Mouse (Mus musculus): ENCODE data around the gene Soat2. TPM values are rescaled to one million over a fixed set of nuclear protein-coding genes. Genes with fewer than 3 reads are reported as not detected.

Gene Soat2
- polyA plus RNA-seq, 1 experiment from 2014 or later: not detected

- no peak overlapping the region for H3K4me2 ChIP-seq
- no peak for ATAC-seq (ENCODE audit: low FRiP score)
- 77% methylated on average over 19 of the region's 19 CpGs for WGBS
- no peak overlapping the region for H3K9ac ChIP-seq
- H3K4me3 ChIP-seq: no peak overlapping the region
- H3K27ac ChIP-seq: peak overlapping the region; percentile 78
- no peaks in the 10 kb centered on the region for H3K9me3 ChIP-seq
- H3K4me1 ChIP-seq (replicated peaks): peaks cover 34% of the 10 kb centered on the region
- H3K36me3 ChIP-seq: peaks cover 77% of the 10 kb centered on the region
- H3K27me3 ChIP-seq: no peaks in the 10 kb centered on the region
These were observed 32.6 kb upstream of the Soat2 start for GRCm38 (mm10) chr15:102117461-102118443.

- Histone ChIP-seq H3K4me1 (replicated peaks) (peaks cover 34% of the 10 kb centered on the region), H3K9ac (no peak overlapping the region), H3K4me3 (no peak overlapping the region), H3K9me3 (no peaks in the 10 kb centered on the region), H3K36me3 (peaks cover 83% of the 10 kb centered on the region), H3K4me2 (no peak overlapping the region), H3K27ac (peak overlapping the region; percentile 55; the same call in 1 of the 2 replicates), H3K27me3 (no peaks in the 10 kb centered on the region)
- WGBS: 90% methylated on average over 4 of the region's 4 CpGs
- no peak for ATAC-seq (ENCODE audit: low FRiP score)
These were observed 31.7 kb upstream of the Soat2 start for GRCm38 (mm10) chr15:102118591-102118990.

- no peaks in the 10 kb centered on the region for H3K27me3 ChIP-seq
- 79% methylated on average over 8 of the region's 8 CpGs for WGBS
- peaks cover 85% of the 10 kb centered on the region for H3K36me3 ChIP-seq
- H3K27ac ChIP-seq: 0 out of 2 replicates have a peak overlapping the region, but pooled peaks have one; percentile 55
- H3K9me3 ChIP-seq: no peaks in the 10 kb centered on the region
- no peak overlapping the region for H3K4me2 ChIP-seq
- ATAC-seq (ENCODE audit: low FRiP score): no peak
- no peak overlapping the region for H3K4me3 ChIP-seq
- no peak overlapping the region; the same call in 1 of the 2 replicates for H3K9ac ChIP-seq
- peaks cover 34% of the 10 kb centered on the region for H3K4me1 ChIP-seq (replicated peaks)
These were observed 31.1 kb upstream of the Soat2 start for GRCm38 (mm10) chr15:102119121-102119830.

GRCm38 (mm10) chr15:102119831-102120170 lies 30.5 kb upstream of the Soat2 start:
- H3K9me3 ChIP-seq: no peaks in the 10 kb centered on the region
- H3K4me2 ChIP-seq: no peak overlapping the region
- no peak for ATAC-seq (ENCODE audit: low FRiP score)
- no peak overlapping the region for H3K27ac ChIP-seq
- WGBS: 90% methylated on average over 2 of the region's 2 CpGs
- peaks cover 89% of the 10 kb centered on the region for H3K36me3 ChIP-seq
- no peak overlapping the region for H3K9ac ChIP-seq
- H3K4me1 ChIP-seq (replicated peaks): peaks cover 34% of the 10 kb centered on the region
- H3K27me3 ChIP-seq: no peaks in the 10 kb centered on the region
- H3K4me3 ChIP-seq: no peak overlapping the region

GRCm38 (mm10) chr15:102120530-102120929 lies 29.8 kb upstream of the Soat2 start:
- H3K27ac ChIP-seq: no peak overlapping the region
- no peak for ATAC-seq (ENCODE audit: low FRiP score)
- no peak overlapping the region for H3K4me3 ChIP-seq
- no peaks in the 10 kb centered on the region for H3K27me3 ChIP-seq
- 86% methylated on average over 5 of the region's 5 CpGs for WGBS
- no peak overlapping the region for H3K9ac ChIP-seq
- H3K4me2 ChIP-seq: no peak overlapping the region
- H3K4me1 ChIP-seq (replicated peaks): peaks cover 33% of the 10 kb centered on the region
- no peaks in the 10 kb centered on the region for H3K9me3 ChIP-seq
- H3K36me3 ChIP-seq: peaks cover 90% of the 10 kb centered on the region

GRCm38 (mm10) chr15:102126303-102126702 lies 24.0 kb upstream of the Soat2 start:
- Histone ChIP-seq H3K9me3 (no peaks in the 10 kb centered on the region), H3K27me3 (no peaks in the 10 kb centered on the region), H3K36me3 (peaks cover 88% of the 10 kb centered on the region), H3K4me1 (replicated peaks) (no peaks in the 10 kb centered on the region), H3K4me2 (no peak overlapping the region), H3K27ac (no peak overlapping the region), H3K9ac (no peak overlapping the region), H3K4me3 (no peak overlapping the region)
- WGBS: 62% methylated on average over 2 of the region's 2 CpGs
- no peak for ATAC-seq (ENCODE audit: low FRiP score)

GRCm38 (mm10) chr15:102133314-102133713 lies 17.0 kb upstream of the Soat2 start:
- Histone ChIP-seq H3K4me3 (no peak overlapping the region), H3K4me1 (replicated peaks) (peaks cover 21% of the 10 kb centered on the region), H3K9ac (no peak overlapping the region), H3K36me3 (peaks cover 48% of the 10 kb centered on the region), H3K27me3 (no peaks in the 10 kb centered on the region), H3K27ac (no peak overlapping the region), H3K9me3 (no peaks in the 10 kb centered on the region), H3K4me2 (no peak overlapping the region)
- no peak for ATAC-seq (ENCODE audit: low FRiP score)
- 86% methylated on average over 9 of the region's 9 CpGs for WGBS

- peak overlapping the region; percentile 95; the same call in 1 of the 2 replicates for H3K9ac ChIP-seq
- WGBS: 78% methylated on average over 2 of the region's 2 CpGs
- ATAC-seq (ENCODE audit: low FRiP score): no peak
- no peak overlapping the region for H3K27ac ChIP-seq
- peaks cover 21% of the 10 kb centered on the region for H3K4me1 ChIP-seq (replicated peaks)
- peaks cover 34% of the 10 kb centered on the region for H3K36me3 ChIP-seq
- H3K27me3 ChIP-seq: no peaks in the 10 kb centered on the region
- H3K4me2 ChIP-seq: peak overlapping the region; percentile 85
- peak overlapping the region; percentile 86 for H3K4me3 ChIP-seq
- no peaks in the 10 kb centered on the region for H3K9me3 ChIP-seq
These were observed 15.6 kb upstream of the Soat2 start for GRCm38 (mm10) chr15:102134709-102135108.

GRCm38 (mm10) chr15:102135522-102136128 lies 14.7 kb upstream of the Soat2 start:
- peaks cover 25% of the 10 kb centered on the region for H3K36me3 ChIP-seq

GRCm38 (mm10) chr15:102136129-102136758 lies 14.1 kb upstream of the Soat2 start, which contains the start of gene Spryd3:
Gene Spryd3 (minus strand): TSS chr15:102136234.
- no peaks in the 10 kb centered on the region for H3K9me3 ChIP-seq
- H3K9ac ChIP-seq: peak within 1 kb of the TSS; percentile 95
- H3K27me3 ChIP-seq: no peaks in the 10 kb centered on the region
- under 1% methylated on average over 45 of the region's 50 CpGs for WGBS
- peaks cover 21% of the 10 kb centered on the region for H3K4me1 ChIP-seq (replicated peaks)
- ATAC-seq (ENCODE audit: low FRiP score): peak; percentile 100
- H3K4me3 ChIP-seq: peak within 1 kb of the TSS; percentile 86
- H3K4me2 ChIP-seq: peak within 1 kb of the TSS; percentile 85
- peaks cover 19% of the 10 kb centered on the region for H3K36me3 ChIP-seq
- H3K27ac ChIP-seq: peak within 1 kb of the TSS; percentile 90

More at GRCm38 (mm10) chr15:102135522-102136128, 14.7 kb upstream of the Soat2 start:
- 3% methylated on average over 35 of the region's 35 CpGs for WGBS
- Histone ChIP-seq H3K27me3 (no peaks in the 10 kb centered on the region), H3K9me3 (no peaks in the 10 kb centered on the region), H3K4me1 (replicated peaks) (peaks cover 21% of the 10 kb centered on the region), H3K4me3 (peak overlapping the region; percentile 86), H3K4me2 (peak overlapping the region; percentile 85), H3K9ac (peak overlapping the region; percentile 95), H3K27ac (peak overlapping the region; percentile 90)
- peak; percentile 70 for ATAC-seq (ENCODE audit: low FRiP score)

- H3K27me3 ChIP-seq: peaks cover 47% of the 10 kb centered on the region
- no peak overlapping the region for H3K27ac ChIP-seq
- no peaks in the 10 kb centered on the region for H3K9me3 ChIP-seq
- WGBS: 94% methylated on average over 5 of the region's 5 CpGs
- H3K4me3 ChIP-seq: no peak overlapping the region
- H3K36me3 ChIP-seq: no peaks in the 10 kb centered on the region
- ATAC-seq (ENCODE audit: low FRiP score): no peak
- H3K4me1 ChIP-seq (replicated peaks): peaks cover 16% of the 10 kb centered on the region
- H3K9ac ChIP-seq: no peak overlapping the region
- no peak overlapping the region for H3K4me2 ChIP-seq
These were observed 9.2 kb upstream of the Soat2 start for GRCm38 (mm10) chr15:102141120-102141519.

All from hindbrain, embryonic 13.5 days (tissue).